Mouse (Mus musculus): ENCODE measurements at regions not wholly inside any gene's neighbourhood (a gene's known extent, or its start where the extent isn't known, plus 50 kb on each side); places are given as distances from the start of the nearest gene placed in this dataset.
"Not testable (repeated sequence)": the region's sequence is repeated elsewhere in the genome, so short reads cannot be mapped to it uniquely, and the experiment has no call there.

GRCm38 (mm10) chr1:73642691-73643109 is 481.5 kb downstream of the Tns1 start:
- no peak for DNase-seq

GRCm38 (mm10) chr1:73641456-73641855 is 482.8 kb downstream of the Tns1 start:
- DNase-seq = no peak

GRCm38 (mm10) chr1:73640726-73641451 is 483.4 kb downstream of the Tns1 start:
- DNase-seq = no peak

GRCm38 (mm10) chr1:73635709-73636108 is 488.5 kb downstream of the Tns1 start:
- DNase-seq = no peak

GRCm38 (mm10) chr1:73634871-73635270 is 489.4 kb downstream of the Tns1 start:
- DNase-seq = no peak

- DNase-seq = no peak
These were observed 491.2 kb downstream of the Tns1 start for GRCm38 (mm10) chr1:73633071-73633470.

- no peak for DNase-seq
These were observed 493.9 kb downstream of the Tns1 start for GRCm38 (mm10) chr1:73630363-73630762.

- DNase-seq = no peak
These were observed 498.9 kb downstream of the Tns1 start for GRCm38 (mm10) chr1:73625365-73625764.

GRCm38 (mm10) chr1:73621121-73621520 is 503.1 kb downstream of the Tns1 start:
- not testable (repeated sequence) for DNase-seq

- peak in 1 of 2 experiments; percentile 44 for DNase-seq
These were observed 505.6 kb downstream of the Tns1 start for GRCm38 (mm10) chr1:73618551-73619170.

- no peak for DNase-seq
These were observed 530.4 kb downstream of the Tns1 start for GRCm38 (mm10) chr1:73593653-73594385.

GRCm38 (mm10) chr1:73591342-73592099 is 532.7 kb downstream of the Tns1 start:
- DNase-seq = no peak

GRCm38 (mm10) chr1:73579680-73580079 is 544.6 kb downstream of the Tns1 start:
- DNase-seq = peak; percentile 6 to 42

GRCm38 (mm10) chr1:73577019-73577418 is 547.2 kb downstream of the Tns1 start:
- no peak for DNase-seq

- no peak for DNase-seq
These were observed 548.6 kb downstream of the Tns1 start for GRCm38 (mm10) chr1:73575694-73576093.

GRCm38 (mm10) chr1:73570944-73571343 is 553.3 kb downstream of the Tns1 start:
- DNase-seq = no peak

GRCm38 (mm10) chr1:73566770-73567169 is 551.1 kb upstream of the Tnp1 start:
- no peak for DNase-seq

GRCm38 (mm10) chr1:73560594-73560993 is 544.9 kb upstream of the Tnp1 start:
- no peak for DNase-seq

GRCm38 (mm10) chr1:73547877-73548276 is 532.2 kb upstream of the Tnp1 start:
- DNase-seq = no peak

GRCm38 (mm10) chr1:73545401-73545800 is 529.7 kb upstream of the Tnp1 start:
- no peak for DNase-seq

- peak in 1 of 2 experiments; percentile 34 for DNase-seq
These were observed 525.7 kb upstream of the Tnp1 start for GRCm38 (mm10) chr1:73541371-73541770.

- no peak for DNase-seq
These were observed 522.7 kb upstream of the Tnp1 start for GRCm38 (mm10) chr1:73538420-73538871.

GRCm38 (mm10) chr1:73535726-73536265 is 520.1 kb upstream of the Tnp1 start:
- DNase-seq = no peak
